Mouse (Mus musculus) left cerebral cortex, adult 2 months (tissue): ENCODE data around the gene Espn. TPM values are rescaled to one million over a fixed set of nuclear protein-coding genes. Genes with fewer than 3 reads are reported as not detected.

ENCODE experiments used
- DNase-seq, 2 experiments: peaks; one replicate each; pipeline ENCODE4 v3.0.0; 2021 to 2022; ENCODE audit warnings: low spot score in 2 of 2, mixed read lengths in 1 of 2; ENCODE audit errors: extremely low spot score in 1 of 2
- H3K27ac ChIP-seq: fragments of 200-600 bp; 2 replicates; pipeline ENCODE4 v1.8.1; 2022
- H3K4me3 ChIP-seq: fragments of 200-600 bp; 2 replicates; pipeline ENCODE4 v1.8.1; 2022
- CTCF ChIP-seq: fragments of 200-600 bp; IDR thresholded peaks from 2 replicates; pipeline ENCODE4 v1.8.1; 2022; ENCODE audit warnings: antibody characterized with exemption, mild to moderate bottlenecking, moderate library complexity
- intact Hi-C: fragments of 180-260 bp; cut with DNase I; formaldehyde crosslinking; loops from one replicate; pipeline ENCODE4 v1.15.1; 2025
- total RNA-seq, 2 experiments: library from RNA; stranded (reverse); gene quantifications; 2 replicates each; pipeline ENCODE4 v1.2.3; 2021

The Espn gene
- total RNA-seq, 2 experiments from 2014 or later = 2.1 to 2.6 TPM

DNA sequence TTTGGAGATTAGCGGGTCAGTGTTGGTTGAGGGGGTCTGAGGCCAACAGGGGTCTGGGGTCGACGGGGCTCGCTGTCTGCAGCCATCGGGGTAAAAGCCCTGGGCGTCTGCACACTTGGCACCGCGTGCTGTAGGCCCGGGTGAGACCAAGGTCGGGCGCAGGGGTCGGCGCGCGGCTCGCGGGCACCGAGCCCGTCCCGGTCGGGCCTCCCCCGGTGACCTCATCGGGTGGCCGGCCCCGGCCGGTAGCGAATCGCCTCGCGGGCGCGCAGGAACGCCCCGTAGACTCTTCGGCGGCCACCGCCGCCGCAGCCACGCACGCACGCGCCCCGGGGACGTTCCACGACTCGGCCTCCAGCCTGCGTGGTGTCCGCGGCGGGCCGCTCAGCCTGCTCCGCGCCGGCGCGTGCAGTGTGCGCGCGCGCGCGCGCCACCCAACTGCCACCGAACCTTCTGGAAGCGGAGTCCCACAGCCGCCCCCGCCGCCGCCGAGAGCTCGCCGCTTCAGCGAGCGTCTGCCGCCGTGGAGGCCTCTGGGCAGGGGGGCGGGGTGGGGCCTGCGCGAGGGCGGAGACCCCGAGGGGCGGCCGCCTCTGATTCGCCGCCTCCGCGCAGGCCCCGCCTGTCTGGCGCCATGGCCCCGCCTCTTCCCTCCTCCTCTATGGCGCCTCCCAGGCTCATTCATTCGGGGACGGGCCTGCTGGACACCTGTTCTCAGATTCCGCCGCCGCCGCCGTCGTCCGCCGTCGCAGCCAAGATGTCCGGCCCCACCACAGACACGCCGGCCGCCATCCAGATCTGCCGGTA is 25.6 kb upstream of the Espn start, which contains the start of gene Acot7:
Gene Acot7, plus strand, starts transcription at position 598 of the 807 bp plus-strand sequence.
- Histone ChIP-seq H3K4me3 (peak within 1 kb of the TSS; percentile 78), H3K27ac (peak within 1 kb of the TSS; percentile 96)
- peak; percentile 93 to 94 for DNase-seq
- no peak for TF ChIP-seq CTCF
- intact Hi-C loops = loop anchor here (2.0 kb wide), 1 partner anchor 35 kb away; no protein-coding TSS in a partner anchor

DNA sequence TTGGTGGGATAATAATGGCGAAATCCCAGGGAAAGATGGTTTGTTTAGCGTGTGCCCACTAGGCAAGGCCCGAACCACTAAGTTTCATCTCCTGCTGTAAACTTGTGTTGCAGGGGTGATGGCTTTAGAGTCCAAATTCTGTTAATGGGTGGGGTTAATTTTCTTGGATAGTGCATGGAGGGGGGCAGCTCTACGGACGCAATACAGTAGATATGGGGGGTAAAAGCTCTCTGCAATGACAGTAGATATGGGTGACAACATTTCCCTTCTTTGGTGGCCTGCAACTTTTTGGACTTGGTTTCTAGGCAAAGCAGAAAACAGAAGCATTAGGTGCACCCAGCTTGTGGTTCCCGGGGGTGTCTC is 25.0 kb upstream of the Espn start:
- DNase-seq = no peak
- Histone ChIP-seq H3K27ac (peak overlapping the region; percentile 96), H3K4me3 (peak overlapping the region; percentile 78)
- no peak for TF ChIP-seq CTCF
- intact Hi-C loops = no loop called here

DNA sequence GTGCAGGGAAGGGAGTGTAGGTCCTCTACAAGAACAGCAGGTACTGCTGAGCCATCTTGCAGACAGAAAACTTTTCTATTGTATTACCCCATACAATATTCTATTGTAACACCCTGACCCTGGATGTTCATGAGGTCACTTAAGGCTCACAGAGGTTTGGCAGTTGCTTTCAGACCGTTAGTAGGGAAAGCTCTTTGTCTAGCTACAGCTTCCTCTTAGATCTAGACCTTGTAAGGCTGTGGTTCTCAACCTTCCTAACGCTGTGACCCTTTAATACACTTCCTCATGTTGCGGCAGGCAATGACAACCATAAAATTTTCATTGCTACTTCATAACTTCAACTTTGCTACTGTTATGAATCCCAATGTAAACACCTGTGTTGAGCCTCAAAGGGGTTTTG is 24.5 kb upstream of the Espn start:
- Histone ChIP-seq H3K27ac (no peak overlapping the region), H3K4me3 (no peak overlapping the region)
- TF ChIP-seq CTCF = no peak
- DNase-seq = no peak
- intact Hi-C loops = no loop called here

DNA sequence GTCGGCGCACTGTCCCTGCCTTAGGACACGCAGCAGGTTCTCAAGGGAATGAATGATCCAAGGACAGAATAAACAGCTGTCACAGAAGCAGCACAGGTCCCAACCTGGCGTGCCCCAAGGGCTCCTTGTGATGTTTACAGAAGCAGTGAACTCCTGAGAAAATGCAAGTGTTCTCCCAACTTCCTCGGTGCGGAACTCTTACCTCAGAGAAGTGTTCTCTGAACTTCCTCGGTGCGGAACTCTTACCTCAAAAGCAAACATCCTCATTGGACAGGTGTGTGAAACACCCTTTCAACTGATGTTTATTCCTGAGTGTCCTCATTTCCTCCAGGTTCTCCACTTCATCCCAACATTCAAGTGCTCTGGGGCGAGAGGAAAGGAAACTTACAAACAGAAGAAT is 21.8 kb upstream of the Espn start:
- TF ChIP-seq CTCF = no peak
- no peak overlapping the region for H3K4me3 ChIP-seq
- intact Hi-C loops = loop anchor here (2.0 to 5.0 kb wide), 5 partner anchors 111 to 318 kb away; partner anchors contain the start of gene Rpl22
- DNase-seq = no peak
- no peak overlapping the region for H3K27ac ChIP-seq

DNA sequence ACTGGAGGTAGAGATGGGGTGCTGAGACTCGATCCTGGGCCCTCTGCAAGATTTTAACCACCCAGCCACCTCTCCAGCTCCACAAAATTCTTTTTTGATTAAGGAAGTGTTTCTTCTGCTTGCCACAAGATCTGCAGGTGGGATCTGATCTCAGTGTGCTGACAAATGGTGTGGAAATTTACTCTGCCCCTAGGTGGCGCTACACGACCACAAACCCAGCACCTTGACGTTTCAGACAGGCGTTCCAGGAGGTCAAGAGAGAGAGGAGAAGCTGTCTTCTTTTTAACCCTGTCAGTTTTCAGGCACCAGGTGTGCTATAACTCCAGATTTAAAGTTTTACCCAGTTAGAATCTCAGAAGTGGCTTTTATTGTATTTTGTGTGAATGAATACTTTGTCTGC is 20.9 kb upstream of the Espn start:
- intact Hi-C loops = loop anchor here (2.0 to 5.0 kb wide), 5 partner anchors 112 to 319 kb away; partner anchors contain the start of gene Rpl22
- no peak overlapping the region for H3K4me3 ChIP-seq

DNA sequence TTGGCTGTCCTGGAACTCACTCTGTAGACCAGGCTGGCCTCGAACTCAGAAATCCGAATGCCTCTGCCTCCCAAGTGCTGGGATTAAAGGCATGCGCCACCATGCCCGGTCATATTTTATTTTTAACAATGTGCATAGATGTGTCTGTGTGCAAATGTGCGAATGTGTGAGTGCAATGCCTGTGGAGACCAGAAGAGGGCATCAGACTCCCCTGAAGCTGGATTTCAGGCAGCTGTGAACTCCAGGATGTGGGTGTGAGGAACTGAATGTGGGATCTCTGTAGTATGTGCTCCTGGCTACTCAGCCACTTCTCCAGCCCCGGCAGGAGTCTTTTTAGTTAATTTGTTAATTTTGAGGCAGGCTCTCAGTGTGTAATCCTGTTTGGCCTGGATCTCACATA is 19.4 kb upstream of the Espn start:
- no peak for DNase-seq
- TF ChIP-seq CTCF = peak; percentile 5; the same call in 1 of the 2 replicates
- intact Hi-C loops = loop anchor here (5.0 kb wide), 3 partner anchors 156 to 321 kb away; partner anchors contain the start of gene Rpl22

More for the DNA sequence above, 20.9 kb upstream of the Espn start:
- TF ChIP-seq CTCF = peak; percentile 89
- H3K27ac ChIP-seq = no peak overlapping the region
- peak; percentile 80 to 86 for DNase-seq

DNA sequence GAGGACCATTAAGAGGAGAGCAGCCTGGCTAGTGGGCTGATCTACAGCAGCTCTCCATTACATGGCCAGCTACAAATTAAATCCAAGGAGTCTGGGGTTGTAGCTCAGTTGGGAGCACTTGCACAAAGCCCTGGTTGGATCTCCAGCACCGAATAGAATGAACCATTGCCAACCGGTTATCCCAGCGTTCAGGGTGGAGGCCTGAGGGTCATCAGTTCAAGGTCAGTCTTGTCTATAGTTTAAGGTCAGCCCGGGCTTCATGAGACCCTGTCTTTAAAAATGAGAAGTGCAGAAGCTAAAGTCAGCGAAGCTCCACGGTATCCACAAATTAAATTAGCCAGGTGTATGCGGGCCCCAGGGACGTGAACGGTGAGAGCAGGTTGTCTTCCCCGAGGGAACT is 18.1 kb upstream of the Espn start:
- H3K27ac ChIP-seq = no peak overlapping the region
- intact Hi-C loops = loop anchor here (5.0 kb wide), 3 partner anchors 157 to 322 kb away; partner anchors contain the start of gene Rpl22
- no peak for TF ChIP-seq CTCF
- DNase-seq = no peak
- no peak overlapping the region for H3K4me3 ChIP-seq

More for the DNA sequence above, 19.4 kb upstream of the Espn start:
- Histone ChIP-seq H3K4me3 (no peak overlapping the region), H3K27ac (no peak overlapping the region)

DNA sequence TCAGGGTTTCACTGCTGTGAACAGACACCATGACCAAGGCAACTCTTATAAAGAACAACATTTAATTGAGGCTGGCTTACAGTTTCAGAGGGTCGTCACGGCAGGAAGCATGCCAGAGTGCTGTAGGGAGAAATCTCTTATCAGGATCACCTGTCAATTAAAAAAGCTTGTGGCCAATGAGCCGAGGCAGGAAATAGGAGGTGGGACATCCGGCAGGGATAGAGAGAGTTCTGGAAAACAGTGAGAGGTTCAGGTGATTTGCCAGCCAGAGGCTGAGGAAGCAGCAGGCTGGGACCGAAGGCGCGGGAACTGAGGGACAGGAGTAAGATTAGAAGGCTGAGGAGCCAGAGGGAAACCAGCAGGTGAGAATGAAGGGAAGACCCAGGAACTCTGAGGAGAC is 16.9 kb upstream of the Espn start:
- no peak for DNase-seq
- Histone ChIP-seq H3K4me3 (no peak overlapping the region), H3K27ac (no peak overlapping the region)
- intact Hi-C loops = no loop called here
- no peak for TF ChIP-seq CTCF

DNA sequence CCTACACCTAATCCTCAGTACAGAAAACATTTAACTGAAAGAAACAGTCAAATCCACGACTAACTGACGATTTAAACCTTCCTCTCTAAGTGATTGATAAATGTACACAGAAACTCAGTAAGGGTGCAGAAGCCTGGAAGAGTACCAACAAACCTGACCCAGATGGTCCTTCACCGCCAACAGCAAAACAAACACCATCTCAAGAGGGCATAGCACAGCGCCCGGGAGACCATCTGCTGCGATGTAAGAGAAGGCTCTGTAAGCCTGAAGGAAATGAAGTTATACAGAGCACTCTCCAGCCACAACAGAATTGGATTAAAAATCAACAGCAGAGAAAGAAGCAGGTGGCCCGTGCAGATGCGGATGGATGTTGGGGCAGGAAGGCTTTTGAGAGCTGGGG is 15.9 kb upstream of the Espn start:
- Histone ChIP-seq H3K4me3 (no peak overlapping the region), H3K27ac (no peak overlapping the region)
- intact Hi-C loops = no loop called here
- TF ChIP-seq CTCF = no peak
- DNase-seq = no peak

DNA sequence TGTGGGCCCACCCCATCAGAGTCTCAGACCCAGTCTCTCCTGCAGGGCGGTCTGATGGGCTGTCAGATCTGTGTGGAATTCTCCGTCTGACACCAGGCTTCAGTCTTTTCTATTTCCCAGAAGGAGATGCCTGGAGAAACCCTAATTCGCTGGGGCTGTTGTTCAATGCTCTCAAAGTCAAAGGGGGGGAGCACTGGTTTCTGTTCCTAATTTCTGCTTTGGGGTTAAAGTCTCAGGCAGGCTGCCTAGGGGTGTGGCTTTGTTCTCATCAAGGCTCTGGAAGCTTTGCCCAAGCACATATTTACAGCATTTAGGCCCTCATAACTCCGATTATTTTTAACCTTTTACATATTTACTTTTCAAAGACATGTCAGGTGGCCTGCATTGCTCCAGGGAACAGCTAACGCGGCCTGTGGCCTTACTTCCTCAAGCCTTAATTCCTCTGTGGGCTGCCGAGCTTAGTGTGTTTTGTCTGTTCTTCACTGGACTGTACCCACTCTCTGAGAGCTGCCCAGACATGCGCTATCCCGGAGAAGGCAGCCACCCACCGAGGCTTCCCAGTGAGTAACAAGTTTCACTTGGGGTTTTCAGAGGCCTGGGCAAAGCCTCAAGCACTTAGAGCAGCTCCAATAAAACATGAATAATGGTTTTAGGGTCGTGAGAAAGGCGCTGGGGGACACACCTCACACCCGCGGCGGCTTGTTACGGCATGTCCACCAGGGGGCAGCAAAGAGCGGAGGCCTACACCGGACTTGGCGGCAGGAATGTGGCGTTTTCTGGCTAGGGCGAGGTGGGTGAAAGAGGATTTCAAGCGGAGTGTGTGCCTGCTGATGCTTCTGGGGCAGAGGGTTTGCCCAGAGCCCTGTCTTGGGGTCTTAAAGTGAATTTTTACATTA is 13.1 kb upstream of the Espn start:
- peak; percentile 98 for TF ChIP-seq CTCF
- peak in 1 of 2 experiments; percentile 75 for DNase-seq
- H3K27ac ChIP-seq = no peak overlapping the region
- intact Hi-C loops = no loop called here
- no peak overlapping the region for H3K4me3 ChIP-seq

DNA sequence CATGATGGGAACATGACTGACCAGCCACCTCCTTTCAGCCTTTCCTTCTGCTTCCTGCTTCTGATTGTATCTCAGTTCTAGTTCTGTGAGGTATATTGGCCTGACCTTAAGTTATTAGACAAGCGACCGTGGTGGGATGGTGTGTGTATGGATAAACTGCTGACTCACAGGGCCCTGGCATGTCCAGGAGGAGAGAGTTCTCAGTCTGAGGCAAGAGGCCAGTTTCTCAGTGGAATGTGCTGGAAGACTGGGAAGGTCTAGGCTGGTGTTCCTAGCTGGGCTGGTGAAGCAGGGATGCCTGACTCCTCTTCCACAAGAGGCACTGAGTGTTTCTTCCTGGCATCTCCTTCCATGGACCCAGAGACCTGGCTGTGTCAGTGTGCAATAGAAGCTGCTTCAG is 10.6 kb upstream of the Espn start:
- intact Hi-C loops = no loop called here
- Histone ChIP-seq H3K4me3 (no peak overlapping the region), H3K27ac (no peak overlapping the region)
- TF ChIP-seq CTCF = no peak
- DNase-seq = no peak

DNA sequence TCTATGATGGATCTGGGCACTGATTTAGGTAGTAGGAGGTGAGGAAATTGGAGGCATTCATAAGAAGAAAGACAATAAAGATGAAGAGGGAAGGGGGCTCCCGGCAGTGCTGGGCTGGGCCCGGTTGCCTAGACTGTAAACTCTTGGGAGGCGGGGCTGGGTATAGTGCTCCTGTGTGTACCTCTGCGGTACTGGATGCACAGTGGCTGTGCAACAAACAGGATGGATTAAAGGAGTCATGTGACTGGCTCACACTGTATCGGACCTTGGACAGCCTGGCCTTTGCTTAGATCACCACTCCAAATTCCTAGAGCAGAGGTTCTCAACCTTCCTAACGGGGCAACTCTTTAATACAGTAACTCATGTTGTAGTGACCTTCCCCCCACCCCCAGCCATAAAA is 9.4 kb upstream of the Espn start:
- Histone ChIP-seq H3K27ac (no peak overlapping the region), H3K4me3 (no peak overlapping the region)
- intact Hi-C loops = no loop called here
- no peak for TF ChIP-seq CTCF
- no peak for DNase-seq
